Mouse (Mus musculus) neural tube, embryonic 13.5 days (tissue): ENCODE data around the gene Xylb. TPM values are rescaled to one million over a fixed set of nuclear protein-coding genes. Genes with fewer than 3 reads are reported as not detected.

Experiments used
- ATAC-seq: fragments of 200-750 bp; cut with Nextera tagmentation; 2 replicates; pipeline ENCODE4 v1.8.0; 2017; ENCODE audit warnings: low read depth, mild to moderate bottlenecking, moderate TSS enrichment, moderate library complexity
- H3K27ac ChIP-seq: fragments of 300-500 bp; sonication (generic); replicated peaks from 2 replicates; pipeline ENCODE4 v1.5.1; 2015; ENCODE audit warnings: moderate library complexity, mild to moderate bottlenecking, inconsistent platforms
- H3K27me3 ChIP-seq: fragments of 300-500 bp; sonication (generic); 2 replicates; pipeline ENCODE4 v1.6.1; 2015; ENCODE audit warnings: mild to moderate bottlenecking, inconsistent platforms
- H3K36me3 ChIP-seq: fragments of 300-500 bp; sonication (generic); 2 replicates; pipeline ENCODE4 v1.6.1; 2015; ENCODE audit warnings: mild to moderate bottlenecking, inconsistent platforms
- H3K4me1 ChIP-seq: fragments of 300-500 bp; sonication (generic); replicated peaks from 2 replicates; pipeline ENCODE4 v1.6.1; 2015; ENCODE audit warnings: inconsistent platforms
- H3K4me2 ChIP-seq: fragments of 300-500 bp; sonication (generic); 2 replicates; pipeline ENCODE4 v1.6.1; 2015; ENCODE audit warnings: inconsistent platforms, mild to moderate bottlenecking, moderate library complexity
- H3K4me3 ChIP-seq: fragments of 300-500 bp; sonication (generic); 2 replicates; pipeline ENCODE4 v1.5.1; 2015; ENCODE audit warnings: mild to moderate bottlenecking, inconsistent platforms
- H3K9ac ChIP-seq: fragments of 300-500 bp; sonication (generic); 2 replicates; pipeline ENCODE4 v1.6.1; 2015; ENCODE audit warnings: moderate library complexity, mild to moderate bottlenecking, inconsistent platforms
- H3K9me3 ChIP-seq: fragments of 300-500 bp; sonication (generic); 2 replicates; pipeline ENCODE4 v1.6.1; 2016; ENCODE audit warnings: inconsistent platforms
- WGBS: fragments of 180-500 bp; shearing (Covaris S2); methylation state at CpG from one replicate; pipeline ENCODE4 v1.1.7; 2015; 5-methylcytosine and 5-hydroxymethylcytosine counted together
- polyA plus RNA-seq: library from polyadenylated mRNA; unstranded; fragments of >200 nt; fragmentation: Nextera tagmentation; extraction: Ambion mirVana; gene quantifications from 2 replicates; pipeline ENCODE4 v1.2.1, GENCODE M21; 2015

Xylb gene
- polyA plus RNA-seq, 1 experiment from 2014 or later: 2.6 TPM

DNA sequence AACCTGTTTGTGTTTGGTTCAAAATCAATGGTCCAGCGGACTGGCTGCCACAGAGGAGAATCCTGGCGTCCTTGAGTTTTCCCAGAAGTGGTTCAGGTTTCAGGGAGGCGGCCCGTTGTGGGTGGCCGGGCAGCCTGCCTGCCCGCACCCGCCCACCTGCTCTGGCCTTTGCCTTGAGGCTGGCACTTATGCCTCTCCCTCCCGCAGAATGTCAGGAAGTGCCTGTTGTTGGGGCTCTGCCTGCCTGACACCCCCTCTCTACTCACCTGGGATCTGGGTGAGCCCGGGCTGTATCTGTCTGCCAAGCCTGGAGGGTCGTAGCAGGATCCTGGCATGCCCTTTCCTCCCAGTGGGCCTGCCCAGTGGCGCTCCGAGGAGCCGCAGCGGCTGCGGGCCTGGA lies 50.7 kb downstream of the Xylb start:
- no peak overlapping the region for H3K9ac ChIP-seq
- no peak overlapping the region for H3K4me2 ChIP-seq
- WGBS: 90% methylated on average over 15 of the region's 15 CpGs
- peaks cover 54% of the 10 kb centered on the region for H3K4me1 ChIP-seq
- H3K27ac ChIP-seq: 0 out of 2 replicates have a peak overlapping the region, but pooled peaks have one; percentile 9
- no peaks in the 10 kb centered on the region; the same call in 1 of the 2 replicates for H3K9me3 ChIP-seq
- H3K4me3 ChIP-seq: no peak overlapping the region
- H3K36me3 ChIP-seq: peaks cover 12% of the 10 kb centered on the region
- ATAC-seq: no peak
- no peaks in the 10 kb centered on the region for H3K27me3 ChIP-seq

DNA sequence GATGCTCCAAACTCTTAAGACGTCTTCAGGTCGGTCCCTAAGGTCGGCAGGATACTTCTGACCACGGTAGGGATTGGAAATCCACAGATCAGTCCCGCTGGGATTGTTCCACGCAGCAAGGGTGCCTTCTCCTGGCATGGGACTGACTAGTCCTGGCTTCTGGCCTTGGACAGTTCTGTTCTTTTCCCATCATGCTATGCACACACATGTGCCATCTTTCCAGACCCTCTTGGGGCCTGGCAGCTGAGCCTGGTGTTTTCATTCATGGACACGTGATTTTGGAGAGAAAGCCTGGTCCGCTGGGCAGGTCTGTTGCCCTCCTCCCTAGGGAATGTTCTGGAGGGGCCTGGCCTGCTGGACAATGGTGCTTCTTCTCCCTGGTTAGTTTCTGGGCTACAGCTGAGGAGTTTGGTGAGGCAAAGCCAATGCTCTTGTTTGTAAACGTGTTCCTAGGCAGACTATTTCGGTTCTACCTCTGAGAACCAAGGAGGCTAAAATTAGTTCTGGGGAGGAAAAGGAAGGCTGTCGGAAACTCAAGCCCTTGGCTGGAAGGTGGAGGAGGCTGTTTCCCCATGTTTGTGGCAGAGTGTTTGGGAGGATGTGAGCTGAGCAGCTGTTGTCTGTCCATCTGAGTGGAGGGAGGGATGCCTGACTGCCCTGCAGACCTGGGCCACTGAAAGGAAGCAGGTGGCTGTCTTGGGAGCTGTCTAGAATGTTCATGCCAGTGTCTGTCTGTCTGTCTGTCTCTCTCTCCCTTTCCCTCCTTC lies 51.9 kb downstream of the Xylb start:
- H3K9ac ChIP-seq: no peak overlapping the region
- no peaks in the 10 kb centered on the region; the same call in 1 of the 2 replicates for H3K9me3 ChIP-seq
- 0 out of 2 replicates have a peak overlapping the region, but pooled peaks have one; percentile 9 for H3K27ac ChIP-seq
- peaks cover 16% of the 10 kb centered on the region for H3K36me3 ChIP-seq
- peaks cover 46% of the 10 kb centered on the region for H3K4me1 ChIP-seq
- no peak overlapping the region for H3K4me2 ChIP-seq
- 79% methylated on average over 11 of the region's 11 CpGs for WGBS
- no peak overlapping the region for H3K4me3 ChIP-seq
- H3K27me3 ChIP-seq: no peaks in the 10 kb centered on the region
- ATAC-seq: no peak

DNA sequence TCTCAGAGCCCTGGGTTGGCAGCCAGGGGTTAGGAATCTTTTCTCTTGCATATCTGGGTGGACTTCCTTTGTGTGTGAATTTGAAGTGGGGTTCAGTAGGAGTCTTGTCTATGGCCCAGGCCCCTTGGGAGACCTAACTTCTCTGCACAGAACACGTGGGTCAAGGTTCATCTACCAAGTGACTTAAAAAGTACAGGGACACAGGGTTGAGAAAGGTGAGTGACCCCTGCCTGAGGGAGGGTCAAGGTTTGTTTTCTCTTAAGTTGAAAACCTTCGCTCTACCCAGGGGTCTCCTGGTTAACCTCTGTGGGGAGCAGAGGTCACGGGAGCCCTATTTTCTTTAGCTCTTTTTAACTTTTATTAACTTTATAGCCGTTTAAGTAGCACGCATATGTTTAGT lies 52.7 kb downstream of the Xylb start:
- no peak overlapping the region for H3K4me3 ChIP-seq
- no peak for ATAC-seq
- H3K27ac ChIP-seq: no peak overlapping the region
- H3K9me3 ChIP-seq: no peaks in the 10 kb centered on the region; the same call in 1 of the 2 replicates
- 82% methylated on average over 5 of the region's 5 CpGs for WGBS
- H3K27me3 ChIP-seq: no peaks in the 10 kb centered on the region
- H3K36me3 ChIP-seq: peaks cover 16% of the 10 kb centered on the region
- H3K4me2 ChIP-seq: no peak overlapping the region
- H3K4me1 ChIP-seq: peaks cover 39% of the 10 kb centered on the region
- no peak overlapping the region for H3K9ac ChIP-seq

DNA sequence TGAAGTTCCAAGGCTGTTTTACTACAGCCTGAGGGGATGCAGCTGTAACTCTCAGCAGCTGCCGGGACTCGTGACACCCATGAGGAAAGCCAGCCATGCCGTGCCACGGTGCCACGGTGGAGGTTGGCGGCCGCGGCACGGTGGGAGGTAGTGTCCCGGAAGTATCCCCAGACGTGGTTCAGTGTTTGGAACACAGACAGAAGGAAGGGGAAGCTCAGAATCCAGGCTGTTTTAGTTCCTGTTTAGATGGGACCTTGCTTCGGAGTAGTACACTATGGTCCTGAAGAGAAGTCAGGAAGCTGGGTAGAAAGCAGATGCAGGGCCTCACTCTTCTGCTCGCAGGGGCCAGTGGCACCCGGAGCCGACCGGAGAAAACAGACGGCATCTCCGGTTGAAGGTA lies 60.8 kb downstream of the Xylb start:
- Histone ChIP-seq H3K9me3 (no peaks in the 10 kb centered on the region), H3K36me3 (0 out of 2 replicates have a peak, but pooled peaks cover 3% of the 10 kb centered on the region), H3K4me2 (no peak overlapping the region), H3K9ac (no peak overlapping the region), H3K4me3 (no peak overlapping the region), H3K27me3 (no peaks in the 10 kb centered on the region), H3K4me1 (peaks cover 47% of the 10 kb centered on the region), H3K27ac (0 out of 2 replicates have a peak overlapping the region, but pooled peaks have one; percentile 5)
- 72% methylated on average over 18 of the region's 18 CpGs for WGBS
- ATAC-seq: no peak

DNA sequence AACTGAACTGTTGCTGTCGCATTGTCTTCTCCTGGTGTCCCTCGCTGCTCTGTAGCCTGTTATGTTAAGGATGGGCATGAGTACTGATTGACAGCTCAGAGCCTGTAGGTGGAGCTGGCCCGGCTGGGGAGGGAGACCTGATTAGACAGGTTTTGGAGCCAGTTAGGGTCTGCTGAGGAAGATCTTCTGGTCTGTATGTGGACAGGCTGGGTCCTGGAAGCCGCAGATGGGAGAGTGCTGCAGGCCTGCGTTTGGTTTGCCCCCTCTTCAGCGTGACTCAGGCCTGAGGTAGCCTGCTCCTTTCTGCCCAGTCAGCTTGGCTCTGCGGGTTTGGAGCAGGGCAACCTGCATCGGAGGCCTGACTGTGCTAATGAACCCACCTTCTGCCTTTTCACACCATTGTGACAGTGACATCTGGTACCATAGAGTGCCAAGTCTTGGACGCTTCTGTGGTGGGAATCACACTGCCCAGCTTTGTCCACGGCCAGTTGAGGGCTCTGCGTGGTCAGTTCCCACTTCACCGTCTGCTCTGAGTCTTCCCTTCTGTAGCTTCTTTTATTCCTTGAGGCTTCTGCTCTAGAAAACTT lies 62.8 kb downstream of the Xylb start:
- Histone ChIP-seq H3K27me3 (no peaks in the 10 kb centered on the region), H3K4me1 (peaks cover 63% of the 10 kb centered on the region), H3K27ac (no peak overlapping the region), H3K9me3 (no peaks in the 10 kb centered on the region), H3K36me3 (no peaks in the 10 kb centered on the region), H3K9ac (no peak overlapping the region), H3K4me3 (no peak overlapping the region), H3K4me2 (no peak overlapping the region)
- ATAC-seq: no peak
- WGBS: 85% methylated on average over 12 of the region's 12 CpGs

DNA sequence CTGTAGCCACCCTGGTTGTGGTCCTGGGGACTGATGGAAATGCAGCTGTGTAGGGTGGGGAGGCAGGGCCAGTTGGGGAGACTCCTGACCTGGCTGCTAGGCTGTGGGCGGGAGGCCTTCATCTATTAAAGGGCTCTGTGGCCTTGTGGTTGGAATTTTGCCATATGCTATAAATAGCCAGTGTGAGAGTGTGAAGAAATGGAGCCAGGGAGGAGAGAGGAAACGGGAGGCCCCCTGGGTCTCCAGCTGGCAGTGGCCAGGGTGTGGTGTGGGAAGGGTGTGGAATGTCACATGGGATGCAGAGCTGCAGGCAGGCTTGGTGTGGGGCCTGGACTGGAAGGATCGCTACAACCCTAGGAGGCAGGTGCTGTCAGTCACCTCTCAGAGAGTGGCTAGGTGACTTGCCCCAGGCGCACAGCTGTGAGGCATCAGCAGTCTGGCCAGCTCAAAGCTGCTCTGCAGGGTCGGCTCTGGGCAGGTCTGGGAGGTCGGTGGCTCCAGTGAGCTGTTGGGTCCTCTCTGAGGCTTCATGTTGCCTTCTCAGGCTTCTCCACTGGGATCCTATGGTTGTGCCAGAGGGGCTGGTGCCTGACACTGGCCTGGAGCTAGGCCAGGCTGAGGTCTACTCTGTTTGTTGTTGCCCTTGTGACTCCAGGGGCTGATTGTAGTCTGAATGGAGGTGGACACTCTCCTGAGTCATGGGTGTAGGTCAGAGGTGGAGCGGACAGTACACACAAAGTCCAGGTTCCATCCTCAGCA lies 68.2 kb downstream of the Xylb start:
- peak; percentile 50; the same call in 1 of the 2 replicates for ATAC-seq

DNA sequence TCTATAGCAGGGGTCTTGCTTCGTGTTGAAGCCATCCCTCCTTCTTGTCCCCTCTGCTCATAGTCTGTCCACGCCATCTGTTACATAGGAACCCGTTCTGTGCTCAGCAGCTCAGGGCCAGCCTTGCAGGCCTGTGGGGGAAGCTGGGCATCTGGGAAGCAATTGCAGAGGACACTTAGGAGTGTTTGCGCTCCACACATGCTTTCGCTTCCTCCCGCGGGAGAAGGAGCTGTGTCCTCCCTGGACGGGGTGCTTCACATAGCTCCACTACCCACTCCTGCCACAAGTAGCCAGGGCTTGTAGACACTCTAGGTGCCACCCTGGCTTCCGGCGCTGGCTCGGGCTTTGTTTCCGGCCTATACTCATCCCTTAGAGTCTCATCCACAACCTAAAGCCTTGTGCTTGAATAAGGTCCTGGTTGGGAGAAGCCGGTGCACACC lies 68.8 kb downstream of the Xylb start:
- H3K9ac ChIP-seq: no peak overlapping the region
- H3K4me1 ChIP-seq: peaks cover 51% of the 10 kb centered on the region
- 84% methylated on average over 13 of the region's 13 CpGs for WGBS
- no peak for ATAC-seq
- H3K9me3 ChIP-seq: no peaks in the 10 kb centered on the region
- no peak overlapping the region for H3K4me2 ChIP-seq
- no peaks in the 10 kb centered on the region for H3K27me3 ChIP-seq
- H3K4me3 ChIP-seq: no peak overlapping the region
- H3K27ac ChIP-seq: peak overlapping the region; percentile 70
- H3K36me3 ChIP-seq: peaks cover 34% of the 10 kb centered on the region

More for the DNA sequence above, 68.2 kb downstream of the Xylb start:
- H3K4me3 ChIP-seq: no peak overlapping the region
- H3K27ac ChIP-seq: peak overlapping the region; percentile 70
- peaks cover 51% of the 10 kb centered on the region for H3K4me1 ChIP-seq
- no peaks in the 10 kb centered on the region for H3K9me3 ChIP-seq
- WGBS: 57% methylated on average over 7 of the region's 7 CpGs
- H3K27me3 ChIP-seq: no peaks in the 10 kb centered on the region
- peaks cover 31% of the 10 kb centered on the region for H3K36me3 ChIP-seq
- H3K4me2 ChIP-seq: no peak overlapping the region
- peak overlapping the region; percentile 48; the same call in 1 of the 2 replicates for H3K9ac ChIP-seq

DNA sequence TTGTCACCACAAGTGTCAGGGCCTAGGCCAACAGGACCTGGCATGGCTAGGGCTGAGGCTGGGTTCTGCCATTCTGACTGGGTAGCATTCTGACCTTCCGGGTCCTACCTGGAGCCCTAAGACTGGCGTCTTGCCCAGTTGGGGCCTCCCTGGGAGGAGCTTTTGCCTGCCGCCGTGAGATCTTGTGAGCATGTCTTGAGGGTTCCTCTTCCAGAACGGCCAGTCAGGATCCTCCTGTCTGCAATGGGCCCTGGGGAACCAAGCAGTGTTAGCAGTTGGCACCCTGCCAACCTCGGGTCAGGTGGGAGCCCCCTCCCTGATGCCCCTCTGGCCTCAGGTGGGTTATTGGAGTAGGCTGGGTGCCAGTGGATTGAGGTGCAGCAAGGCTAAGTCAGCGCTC lies 69.3 kb downstream of the Xylb start:
- WGBS: 68% methylated on average over 7 of the region's 7 CpGs
- Histone ChIP-seq H3K27me3 (no peaks in the 10 kb centered on the region), H3K4me2 (no peak overlapping the region), H3K36me3 (peaks cover 39% of the 10 kb centered on the region), H3K4me3 (no peak overlapping the region), H3K9ac (no peak overlapping the region), H3K27ac (0 out of 2 replicates have a peak overlapping the region, but pooled peaks have one; percentile 9), H3K9me3 (no peaks in the 10 kb centered on the region), H3K4me1 (peaks cover 51% of the 10 kb centered on the region)
- no peak for ATAC-seq

DNA sequence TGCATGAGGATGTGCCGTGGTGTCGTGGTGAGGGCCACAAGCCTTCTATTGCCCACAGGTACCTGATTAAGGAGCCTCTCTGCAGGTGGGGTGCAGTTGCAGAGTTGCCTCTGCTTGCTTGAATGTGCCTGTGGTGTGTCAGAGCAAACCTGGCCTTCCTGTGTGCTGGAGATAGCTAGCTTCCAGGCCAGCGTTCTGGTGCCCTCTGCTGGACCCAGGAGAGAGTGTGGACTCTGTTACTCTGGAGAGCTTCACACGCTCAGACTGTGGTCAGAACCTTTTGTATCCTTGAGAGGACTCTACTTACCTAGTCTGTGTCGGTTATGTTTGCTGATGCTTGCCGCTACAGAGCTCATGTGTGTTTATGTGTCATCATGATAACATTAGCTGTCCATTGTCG lies 73.1 kb downstream of the Xylb start:
- peak; percentile 58 for ATAC-seq
- no peak overlapping the region for H3K4me3 ChIP-seq
- no peaks in the 10 kb centered on the region for H3K27me3 ChIP-seq
- H3K4me1 ChIP-seq: peaks cover 22% of the 10 kb centered on the region
- 61% methylated on average over 7 of the region's 7 CpGs for WGBS
- no peak overlapping the region for H3K9ac ChIP-seq
- H3K9me3 ChIP-seq: no peaks in the 10 kb centered on the region
- peaks cover 75% of the 10 kb centered on the region for H3K36me3 ChIP-seq
- H3K4me2 ChIP-seq: no peak overlapping the region
- H3K27ac ChIP-seq: no peak overlapping the region

DNA sequence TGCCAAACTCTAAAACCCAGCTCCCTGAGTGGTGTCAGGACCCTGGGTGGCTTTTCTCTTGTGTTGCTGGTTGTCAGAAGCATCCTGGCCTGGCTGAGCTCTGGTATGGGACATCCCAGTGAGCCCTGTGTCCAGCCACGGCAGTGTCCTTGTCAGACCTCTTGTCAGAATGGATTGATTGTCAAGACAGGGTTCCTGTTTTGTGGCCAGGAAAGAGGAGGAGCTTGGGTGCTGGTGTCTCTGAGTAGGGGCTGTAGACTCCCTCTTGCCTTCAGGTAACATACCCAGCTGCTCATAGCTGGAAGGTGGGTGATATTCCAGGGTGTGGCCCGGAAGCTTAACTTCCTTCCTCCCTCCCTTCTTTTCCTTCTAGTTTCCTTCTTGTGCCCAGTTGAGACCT lies 78.7 kb downstream of the Xylb start:
- no peaks in the 10 kb centered on the region for H3K9me3 ChIP-seq
- H3K4me1 ChIP-seq: no peaks in the 10 kb centered on the region
- H3K36me3 ChIP-seq: peaks cover 92% of the 10 kb centered on the region
- H3K27me3 ChIP-seq: no peaks in the 10 kb centered on the region
- no peak overlapping the region for H3K9ac ChIP-seq
- H3K4me2 ChIP-seq: no peak overlapping the region
- no peak overlapping the region for H3K4me3 ChIP-seq
- no peak overlapping the region for H3K27ac ChIP-seq
- 76% methylated on average over 2 of the region's 2 CpGs for WGBS
- ATAC-seq: no peak

DNA sequence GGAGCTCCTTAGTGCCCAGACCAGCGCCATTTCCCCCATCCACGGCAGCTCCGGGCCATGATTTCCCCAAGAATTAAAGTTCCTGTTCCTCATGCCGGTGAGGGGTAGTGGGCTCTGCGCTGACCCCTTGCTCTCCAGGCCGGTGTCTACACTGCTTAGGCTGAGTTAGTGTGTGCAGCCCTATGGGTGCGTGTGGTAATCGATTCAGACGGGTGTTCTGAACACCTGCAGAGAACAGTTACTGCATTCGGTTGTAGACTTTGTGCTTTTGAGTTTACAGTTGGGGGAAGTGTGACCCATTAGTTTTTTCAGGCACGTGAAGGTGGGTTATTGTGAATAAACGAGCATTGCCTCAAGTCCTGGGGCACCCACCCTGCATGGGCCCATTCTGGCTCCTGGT lies 80.9 kb downstream of the Xylb start:
- Histone ChIP-seq H3K4me3 (no peak overlapping the region), H3K27me3 (no peaks in the 10 kb centered on the region), H3K27ac (no peak overlapping the region), H3K9ac (no peak overlapping the region), H3K9me3 (no peaks in the 10 kb centered on the region), H3K4me2 (no peak overlapping the region), H3K36me3 (peaks cover 72% of the 10 kb centered on the region), H3K4me1 (no peaks in the 10 kb centered on the region)
- 95% methylated on average over 12 of the region's 12 CpGs for WGBS
- no peak for ATAC-seq

DNA sequence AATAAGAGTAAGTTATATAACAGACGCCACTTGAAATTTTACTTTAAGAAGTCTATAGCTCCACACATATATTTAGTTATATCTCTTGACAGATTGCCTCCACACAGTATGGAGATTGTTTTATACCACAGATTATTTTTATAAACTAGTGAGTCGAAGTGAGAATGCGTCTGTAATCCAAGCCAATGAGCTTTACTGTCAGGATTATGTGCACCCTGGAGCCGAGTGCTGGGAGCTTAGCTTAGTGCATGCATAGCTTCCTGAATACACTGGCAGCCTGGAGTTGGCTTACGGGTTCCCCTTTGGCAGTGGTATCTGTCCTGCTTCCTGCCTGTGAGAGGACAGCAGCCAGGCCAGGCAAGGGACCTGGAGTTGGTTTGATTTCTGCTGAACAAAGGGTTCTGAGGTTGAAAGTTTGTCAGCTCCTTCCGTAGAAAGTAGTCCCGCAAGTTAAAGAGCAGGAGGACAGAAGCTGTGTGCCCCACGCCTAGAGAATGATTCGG lies 81.4 kb downstream of the Xylb start:
- no peak overlapping the region for H3K9ac ChIP-seq
- peaks cover 67% of the 10 kb centered on the region for H3K36me3 ChIP-seq
- no peak overlapping the region for H3K27ac ChIP-seq
- no peak overlapping the region for H3K4me2 ChIP-seq
- no peaks in the 10 kb centered on the region for H3K27me3 ChIP-seq
- H3K4me1 ChIP-seq: no peaks in the 10 kb centered on the region
- no peak overlapping the region for H3K4me3 ChIP-seq
- no peak for ATAC-seq
- WGBS: 92% methylated on average over 9 of the region's 9 CpGs
- H3K9me3 ChIP-seq: no peaks in the 10 kb centered on the region
